Comparison of ENCODE assay signal across 15 mouse cellular contexts in the genomic region with DNA sequence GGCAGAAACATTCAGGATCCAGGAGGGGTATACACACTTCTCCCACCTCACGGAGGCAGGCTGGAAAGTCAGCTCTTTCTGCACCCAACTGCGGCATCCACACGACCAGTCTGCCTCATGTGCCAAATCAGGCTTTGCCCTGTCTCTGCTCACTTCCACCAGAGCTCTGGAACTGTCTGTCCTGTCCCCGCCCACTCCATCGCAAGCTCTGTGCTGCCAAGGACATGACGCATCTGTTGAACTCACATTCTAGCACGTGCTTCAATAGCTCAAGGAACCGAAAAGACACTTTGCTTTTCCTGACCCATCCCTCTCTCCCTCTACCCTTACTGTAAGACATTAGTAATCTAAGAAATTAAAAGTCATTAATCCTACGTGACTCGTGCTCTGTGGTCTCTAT. TPM values are rescaled to one million over a fixed set of nuclear protein-coding genes. Genes with fewer than 3 reads are reported as not detected.
A peak's percentile ranks its signal among the peaks of the same experiment; 100 is the strongest.
DNase-seq lines count a peak whose midpoint lies in the region.
"Had no signal": no experiment of that assay in that cellular context is flagged by ENCODE, and none has a peak within 500 bp of the region (broad histone marks: within the 10 kb centered on the region; RNA-seq: fewer than 3 reads in every experiment).

No protein-coding gene starts in this region.

- 93% methylated on average over 10 of the region's 10 CpGs for WGBS in forebrain, embryonic 10.5 days

- no peak overlapping the region for H3K4me3 ChIP-seq in forebrain, embryonic 10.5 days
- H3K4me3 ChIP-seq: erythroblast, embryonic 14.5 days; limb, embryonic 10.5 days; liver, embryonic 15.5 days had no signal

- H3K4me1 ChIP-seq in forebrain, embryonic 10.5 days: 0 out of 2 replicates have a peak, but pooled peaks cover 4% of the 10 kb centered on the region
- H3K4me1 ChIP-seq: liver, embryonic 15.5 days had no signal

- DNase-seq in right cerebral cortex, adult 18-20 months: peak; percentile 75
- no peak for DNase-seq in right cerebral cortex, postnatal 14 days
- DNase-seq in ZHBTc4 (ENCODE audit: low read depth, low spot score): peak; percentile 38
- DNase-seq in left cerebral cortex, adult 9 months (ENCODE audit: low spot score in 2 of 2): peak; percentile 35 to 59
- peak; percentile 21 to 55 for DNase-seq in lung, postnatal 4 days
- no peak for DNase-seq in forebrain, embryonic 10.5 days (ENCODE audit: extremely low spot score, low spot score)
- DNase-seq in kidney, adult 9 months: no peak
- DNase-seq: cerebellum, adult 11-12 months; heart, adult 11 months; heart, postnatal 36 days; kidney, adult 11 months had no signal

- H3K27me3 ChIP-seq in forebrain, embryonic 10.5 days (ENCODE audit: poor library complexity, severe bottlenecking): no peaks in the 10 kb centered on the region

- no peaks in the 10 kb centered on the region for H3K36me3 ChIP-seq in forebrain, embryonic 10.5 days (replicated peaks)
- H3K36me3 ChIP-seq: G1E; limb, embryonic 10.5 days; liver, embryonic 15.5 days had no signal

- H3K27ac ChIP-seq in forebrain, embryonic 10.5 days: no peak overlapping the region
- H3K27ac ChIP-seq: limb, embryonic 10.5 days; liver, embryonic 15.5 days had no signal

- H3K9me3 ChIP-seq in forebrain, embryonic 10.5 days: no peaks in the 10 kb centered on the region
- H3K9me3 ChIP-seq: G1E; limb, embryonic 10.5 days; liver, embryonic 15.5 days had no signal

RNA-seq across cellular contexts. Expression of a gene that starts 10.0 kb away (rescaled TPM):
- polyA plus RNA-seq in forebrain, embryonic 10.5 days (2016; fragmentation: Nextera tagmentation; extraction: Ambion mirVana): 70.5 and 71.1 TPM in 2 replicates

RNA-seq across cellular contexts. Expression of a gene that starts 10.5 kb away (rescaled TPM):
- 9.1 and 15.8 TPM in 2 replicates for polyA plus RNA-seq in forebrain, embryonic 10.5 days (2016; fragmentation: Nextera tagmentation; extraction: Ambion mirVana)
- polyA plus RNA-seq: erythroblast, embryonic 14.5 days; G1E had no signal

RNA-seq across cellular contexts. Expression of a gene that starts 25.8 kb away (rescaled TPM):
- polyA plus RNA-seq in forebrain, embryonic 10.5 days (2016; fragmentation: Nextera tagmentation; extraction: Ambion mirVana): 35.6 and 36.7 TPM in 2 replicates

RNA-seq across cellular contexts. Expression of a gene that starts 42.6 kb away (rescaled TPM):
- polyA plus RNA-seq in forebrain, embryonic 10.5 days (2016; fragmentation: Nextera tagmentation; extraction: Ambion mirVana): 7.4 and 7.5 TPM in 2 replicates

Comparison
In these comparisons a context has a peak if more than half of its experiments do, and no peak if none do; other contexts are left out.
1. DNase-seq: peak in right cerebral cortex, adult 18-20 months (single experiment), ZHBTc4 (single experiment), left cerebral cortex, adult 9 months (2 of 2) and lung, postnatal 4 days (2 of 2); none in right cerebral cortex, postnatal 14 days (single experiment), forebrain, embryonic 10.5 days (single experiment) and kidney, adult 9 months (single experiment).